Mouse (Mus musculus) cerebellum, adult (tissue): ENCODE measurements at regions not wholly inside any gene's neighbourhood (a gene's known extent, or its start where the extent isn't known, plus 50 kb on each side); places are given as distances from the start of the nearest gene placed in this dataset.

ENCODE experiments used
- ATAC-seq: cut with Nextera tagmentation; 2 replicates; pipeline ENCODE4 v1.9.2; 2017; ENCODE audit warnings: mild to moderate bottlenecking, moderate library complexity, mixed read lengths; ENCODE audit not compliant: insufficient number of reproducible peaks, low FRiP score, low TSS enrichment

DNA sequence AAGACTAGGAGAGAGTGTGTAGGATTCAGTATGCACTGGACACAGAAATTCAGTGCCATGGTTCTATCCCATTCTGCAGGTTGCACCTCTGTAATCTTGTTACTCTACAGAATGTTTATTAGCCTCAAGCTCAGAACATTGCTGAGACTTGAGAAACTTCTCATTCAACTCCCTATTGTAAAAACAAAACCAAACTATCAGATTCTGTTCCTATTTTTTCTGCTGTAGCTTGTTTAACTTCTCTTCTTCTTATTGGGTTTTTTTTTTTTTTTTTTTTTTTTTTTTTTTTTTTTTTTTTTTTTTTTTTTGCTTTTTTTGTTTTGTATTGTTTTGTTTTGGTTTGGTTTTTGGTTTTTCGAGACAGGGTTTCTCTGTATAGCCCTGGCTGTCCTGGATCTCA, 172.1 kb upstream of the Eya4 start:
- ATAC-seq = no peak

DNA sequence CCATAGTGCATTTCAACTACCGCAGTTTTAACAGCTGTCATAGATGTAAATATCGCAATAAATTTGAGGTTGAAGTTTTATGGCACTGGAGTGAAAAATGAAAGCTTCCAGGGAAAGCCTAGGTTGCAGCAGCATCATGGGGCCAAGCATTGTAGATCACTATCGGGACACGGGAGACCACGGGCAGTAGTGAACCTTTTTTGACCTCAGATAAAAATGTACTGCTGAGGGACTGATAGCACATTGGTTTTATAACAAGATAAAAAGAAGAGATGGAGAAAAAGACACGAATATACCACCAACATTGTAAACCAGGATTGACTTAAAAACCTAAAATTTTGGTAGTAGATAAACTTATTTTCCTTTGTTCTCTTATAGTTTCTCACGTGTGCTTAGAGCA, 143.1 kb upstream of the Eya4 start:
- no peak for ATAC-seq

DNA sequence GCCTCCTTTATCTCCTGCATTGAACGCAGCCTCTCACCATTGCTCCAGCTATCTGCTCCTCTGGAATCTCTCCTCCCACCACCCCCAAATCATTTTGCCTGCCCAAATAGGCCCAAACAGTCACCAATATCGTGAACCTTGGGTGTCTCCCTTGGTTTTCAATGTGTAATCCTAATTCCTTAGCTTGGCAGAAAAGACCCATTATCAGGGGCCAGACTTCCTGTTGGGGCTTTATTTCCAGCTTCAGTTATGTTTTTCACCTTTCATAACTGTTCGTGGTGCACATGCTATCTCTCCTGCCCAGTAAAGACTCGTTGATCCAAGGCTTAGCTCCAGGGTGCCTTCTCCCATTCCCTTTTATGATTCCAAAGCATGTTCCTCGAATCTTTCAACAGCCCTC, 142.4 kb upstream of the Eya4 start:
- ATAC-seq = no peak

DNA sequence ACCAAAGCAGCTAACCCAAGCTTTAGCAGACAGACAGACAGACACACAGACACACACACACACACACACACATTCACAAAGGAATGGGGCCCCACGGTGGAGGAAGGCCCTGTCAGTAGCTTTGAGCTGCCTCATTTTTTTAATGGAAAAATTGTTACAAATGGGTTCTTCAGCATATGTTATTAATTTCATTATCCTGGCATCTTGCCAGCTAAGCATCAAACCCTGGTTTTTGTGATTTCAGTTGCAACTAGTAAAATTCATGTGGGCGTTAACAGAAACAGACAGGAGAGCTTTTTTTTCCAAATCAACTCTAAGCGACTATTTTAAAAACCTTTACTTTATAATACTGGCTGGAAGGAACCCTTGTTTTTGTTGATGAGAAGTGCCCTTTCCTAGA, 138.4 kb upstream of the Eya4 start:
- no peak for ATAC-seq

DNA sequence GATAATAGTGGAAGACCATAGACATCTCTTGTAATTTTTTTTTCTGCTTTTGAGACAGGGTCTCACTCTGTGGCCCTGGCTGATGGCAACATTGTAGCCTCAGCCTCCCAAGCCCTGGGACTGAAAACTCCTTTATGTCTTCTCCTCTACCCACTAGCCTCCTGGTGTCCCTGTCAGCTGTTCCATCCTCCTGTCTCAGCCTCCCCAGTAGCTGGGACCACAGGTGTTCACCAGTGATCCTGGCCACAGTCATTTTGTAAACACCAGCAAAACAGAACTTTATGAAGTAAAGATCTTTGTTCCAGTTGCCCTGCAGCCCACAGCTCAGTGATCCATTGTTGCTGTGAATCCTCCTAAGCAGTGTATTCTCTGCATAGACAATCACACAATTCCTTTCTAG, 129.9 kb upstream of the Eya4 start:
- ATAC-seq = no peak

DNA sequence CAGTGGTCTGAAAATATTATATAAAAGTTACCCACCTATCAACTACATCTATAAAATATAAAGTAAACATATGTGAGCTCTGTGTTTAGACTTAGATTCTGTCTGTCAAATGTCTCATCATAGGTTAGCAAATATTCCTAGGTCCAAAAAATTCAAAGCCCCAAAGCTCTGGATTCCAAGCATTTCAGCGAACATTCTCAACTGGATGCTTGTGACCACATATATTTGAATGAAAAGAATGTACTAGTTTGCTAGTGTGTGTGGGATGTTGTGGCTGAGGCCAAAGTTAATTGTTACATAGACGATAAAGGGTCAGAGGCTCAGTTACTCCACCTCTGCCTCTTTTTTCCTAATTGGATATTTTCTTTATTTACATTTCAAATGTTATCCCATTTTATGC, 128.3 kb upstream of the Eya4 start:
- no peak for ATAC-seq

DNA sequence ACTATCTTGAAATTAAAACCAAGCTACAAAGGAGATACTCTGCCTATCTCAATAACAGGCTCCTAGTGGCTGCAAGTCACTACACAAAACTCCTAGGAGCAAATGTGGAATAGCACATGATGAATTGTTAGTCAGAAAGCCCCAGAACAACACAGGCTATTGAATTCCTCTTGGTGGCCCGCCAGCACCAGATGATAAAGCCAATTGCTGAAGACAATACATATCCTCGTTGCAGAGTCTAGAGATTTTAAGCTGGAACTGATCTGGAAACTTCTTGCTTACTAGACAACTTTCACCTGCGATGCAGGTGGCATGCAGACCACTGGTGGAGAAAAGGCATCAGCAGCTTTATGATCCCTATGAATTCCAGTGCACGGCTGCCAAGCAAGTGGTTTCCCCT, 126.5 kb upstream of the Eya4 start:
- ATAC-seq = no peak

DNA sequence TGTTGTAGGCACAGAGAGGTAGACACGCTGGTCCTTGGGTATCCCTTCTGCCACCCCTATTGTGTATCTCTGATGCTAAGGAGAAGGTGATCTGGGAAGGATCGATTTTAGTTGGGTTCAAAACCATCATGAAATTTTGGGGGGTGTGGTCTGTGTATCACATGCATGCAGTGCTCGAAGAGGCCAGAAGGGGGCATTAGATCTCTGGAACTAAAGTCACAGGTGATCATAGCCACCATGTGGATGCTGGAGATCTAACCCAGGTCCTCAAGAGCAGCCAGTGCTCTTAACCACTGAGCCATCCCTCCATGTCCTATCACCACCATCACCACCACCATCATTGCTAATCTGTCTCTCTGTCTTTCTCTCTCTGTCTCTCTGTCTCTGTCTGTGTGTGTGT, 100.4 kb upstream of the Eya4 start:
- ATAC-seq = no peak

DNA sequence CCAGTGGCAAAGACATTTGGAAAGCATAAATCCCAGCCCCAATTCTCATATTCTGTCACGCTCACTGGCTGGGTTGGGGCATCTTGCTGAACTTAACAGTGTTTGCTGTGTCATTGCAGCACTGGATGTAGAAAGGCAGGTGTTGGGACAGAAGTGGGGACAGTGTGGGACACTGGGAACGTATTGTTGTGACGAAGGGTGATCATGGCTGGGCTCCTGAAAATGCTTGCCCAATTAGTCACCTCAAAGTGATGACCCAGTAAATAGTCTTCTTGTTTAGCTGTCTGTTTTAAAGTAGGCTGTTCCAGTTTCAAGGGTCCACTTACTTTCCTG, 100.0 kb upstream of the Eya4 start:
- ATAC-seq = no peak

DNA sequence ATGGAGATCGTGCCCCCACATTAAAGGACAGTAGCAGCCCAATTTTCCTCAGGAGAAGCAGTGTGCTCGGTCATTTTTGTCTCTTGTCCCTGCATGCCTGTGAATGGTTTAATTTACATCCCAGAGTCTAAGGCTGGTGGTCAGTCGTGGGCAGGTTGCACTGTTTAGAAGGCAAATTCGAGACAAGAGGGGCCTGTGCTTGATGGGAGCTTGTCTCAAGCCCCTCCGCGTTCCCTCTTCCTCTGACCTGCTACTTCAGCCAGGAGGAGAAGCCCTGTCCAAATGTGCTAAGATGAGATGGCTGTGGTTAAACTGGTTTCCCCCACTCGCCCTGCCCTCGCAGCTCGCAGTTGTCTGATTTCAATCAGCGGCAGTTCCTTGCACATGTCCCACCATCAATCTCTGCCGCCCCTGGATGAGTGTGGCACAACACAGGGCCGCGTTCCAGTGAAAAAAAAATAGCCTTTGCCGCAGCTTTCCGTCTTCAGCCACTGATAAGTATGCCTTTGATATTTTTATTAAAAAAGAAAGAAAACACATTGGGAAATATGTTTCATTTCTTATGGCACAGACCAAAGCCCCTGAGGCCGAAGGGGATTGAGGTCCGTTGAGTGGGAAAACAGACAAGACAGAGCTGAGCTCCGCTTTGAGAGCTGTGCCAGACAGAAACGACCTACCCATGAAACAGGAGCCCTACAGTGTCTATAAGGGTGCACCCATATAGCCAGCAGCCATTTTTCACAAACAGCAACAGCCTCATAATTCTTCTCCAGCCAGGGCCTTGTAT, 99.5 kb upstream of the Eya4 start:
- no peak for ATAC-seq

DNA sequence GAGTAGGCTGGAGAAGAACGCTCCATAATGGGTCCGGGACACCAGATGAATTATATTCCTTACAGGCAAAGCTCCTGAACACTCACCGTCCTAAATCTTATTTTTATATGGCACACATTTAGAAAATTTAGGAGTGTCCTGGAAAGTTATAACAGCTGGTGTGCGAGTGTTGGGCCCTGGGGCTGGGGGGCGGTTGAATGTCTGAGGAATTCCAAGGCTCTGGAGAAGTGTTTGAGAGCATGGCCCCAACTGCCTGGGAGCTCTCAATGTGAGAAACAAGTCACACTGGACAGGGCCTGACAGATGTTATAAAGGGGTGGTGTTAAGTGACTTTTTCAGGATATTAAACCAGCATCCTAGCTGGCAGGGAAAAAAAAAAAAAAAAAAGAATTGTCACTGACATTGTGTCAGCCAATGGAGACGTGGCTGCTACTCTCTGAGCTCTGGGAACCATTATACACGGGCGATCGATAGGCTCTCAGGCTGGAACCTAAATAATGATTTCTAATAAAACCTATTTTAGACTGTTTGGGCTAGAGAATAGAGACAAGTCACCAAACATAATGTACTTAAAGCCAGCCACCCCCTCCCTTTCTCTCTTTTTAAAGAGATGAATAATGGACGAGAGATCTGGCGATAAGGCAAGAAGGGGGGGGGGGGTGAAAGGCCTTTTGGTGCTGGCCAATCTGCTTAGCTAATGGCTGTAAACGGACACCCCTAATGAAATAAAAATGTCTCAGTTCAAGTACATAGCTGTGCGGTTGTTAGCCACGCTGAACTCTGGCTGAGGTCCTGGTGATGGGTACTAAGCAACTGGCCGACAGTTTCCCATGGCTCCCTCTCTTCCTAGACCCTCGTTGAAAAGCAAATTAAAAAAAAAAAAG, 98.6 kb upstream of the Eya4 start:
- no peak for ATAC-seq

DNA sequence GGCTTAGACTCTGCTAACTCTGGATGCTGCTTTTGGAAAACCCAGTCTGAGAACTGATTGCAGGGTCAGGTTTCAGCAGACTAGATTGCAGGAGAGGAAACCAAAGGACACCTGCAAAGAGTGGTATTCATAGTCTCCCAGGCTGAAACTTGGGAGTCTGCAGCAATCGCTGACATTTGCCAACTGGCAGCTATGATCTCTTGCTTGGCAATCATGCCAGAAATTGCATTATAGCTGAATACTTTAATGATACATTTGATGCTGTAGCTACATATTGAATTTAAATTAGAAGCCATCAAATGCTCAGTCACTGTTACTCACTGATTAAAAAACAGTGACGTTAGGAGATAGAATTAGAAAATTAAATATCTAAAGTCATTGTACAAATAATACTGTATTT, 79.8 kb upstream of the Eya4 start:
- no peak for ATAC-seq

DNA sequence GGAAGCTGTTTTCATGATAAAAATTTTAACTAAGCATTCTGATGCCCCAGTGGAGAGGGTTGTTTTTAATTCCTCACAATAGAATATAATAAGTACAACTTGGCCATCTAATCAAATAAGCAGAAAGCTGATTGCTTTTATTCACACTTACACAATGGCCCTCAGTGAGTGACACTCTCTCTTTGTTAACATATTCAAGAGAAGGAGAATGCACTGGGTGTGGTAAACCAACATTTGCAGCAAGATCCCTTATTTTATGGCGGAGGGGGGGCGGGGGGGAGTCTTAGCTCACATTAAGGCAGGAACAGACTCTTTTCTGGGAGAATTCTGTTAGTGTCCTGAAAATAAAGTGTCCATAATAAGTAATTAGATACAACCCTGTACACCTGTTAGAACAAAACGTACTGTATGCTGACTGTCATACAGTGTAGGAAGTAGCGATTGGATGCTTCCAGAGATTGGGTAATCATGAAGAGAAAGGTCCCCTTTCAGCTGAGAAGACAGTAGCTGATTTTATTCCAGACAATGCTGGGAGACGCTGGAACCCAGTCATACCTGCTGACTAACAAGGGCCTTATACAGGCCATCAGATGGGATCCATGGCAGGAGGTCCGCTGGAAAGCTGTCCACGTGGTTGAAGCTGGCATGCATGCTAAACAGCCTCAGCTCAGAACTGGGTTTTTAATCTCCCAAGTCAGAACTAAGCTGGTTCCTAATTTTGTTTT, 63.4 kb upstream of the Eya4 start:
- peak; percentile 62 for ATAC-seq

DNA sequence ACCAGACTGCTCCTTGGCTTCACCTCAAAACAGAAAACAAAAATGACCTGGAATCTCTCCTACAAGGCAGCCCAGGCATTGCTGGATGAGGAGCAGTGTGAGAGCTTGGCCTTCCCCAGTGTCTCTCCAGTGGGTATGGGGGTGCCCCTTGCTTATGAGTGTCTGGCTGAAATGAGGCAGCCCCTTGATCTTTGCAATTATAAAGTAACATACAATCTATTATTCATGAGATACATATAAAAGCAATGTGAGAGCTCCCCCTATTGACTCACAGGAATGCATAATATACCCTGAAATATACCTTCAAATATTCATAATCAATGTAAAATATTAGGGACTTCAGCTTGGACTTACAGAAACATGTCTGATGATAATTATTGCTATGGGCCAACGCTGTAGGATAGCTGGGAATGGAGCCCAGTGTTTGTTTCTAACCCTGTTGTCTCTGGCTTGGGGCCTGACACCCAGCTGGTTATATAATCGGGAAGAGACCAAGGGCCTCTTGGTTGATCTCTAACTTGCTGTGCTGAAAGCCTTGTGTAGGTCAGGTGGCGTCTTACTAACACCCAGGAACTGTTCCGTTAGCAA, 52.9 kb upstream of the Eya4 start:
- no peak for ATAC-seq
